Mouse (Mus musculus): ENCODE data around the gene Mars2. TPM values are rescaled to one million over a fixed set of nuclear protein-coding genes. Genes with fewer than 3 reads are reported as not detected.

The Mars2 gene
- total and polyA plus RNA-seq, 2 experiments = 0.75 to 1.0 TPM

GRCm38 (mm10) chr1:55207561-55207960, 29.4 kb upstream of the Mars2 start:
- Histone ChIP-seq H3K4me1 (ENCODE audit: control insufficient read depth, insufficient read depth, low read length) (no peaks in the 10 kb centered on the region), H3K36me3 (ENCODE audit: control insufficient read depth, insufficient read depth, low read length) (no peaks in the 10 kb centered on the region), H3K9ac (ENCODE audit: low read depth, low read length) (no peak overlapping the region), H3K27me3 (ENCODE audit: control insufficient read depth, insufficient read depth, low read length) (no peaks in the 10 kb centered on the region), H3K4me3 (ENCODE audit: insufficient read depth, low read depth, low read length) (no peak overlapping the region), H3K27ac (replicated peaks; ENCODE audit: insufficient read depth, low read depth, low read length) (no peak overlapping the region), H3K79me2 (ENCODE audit: control insufficient read depth, insufficient read depth, low read length) (no peaks in the 10 kb centered on the region)
- TF ChIP-seq POLR2A (IDR thresholded peaks at IDR 0.05; ENCODE audit: extremely low read depth, insufficient read depth, low read length) = no peak
- TF ChIP-seq CTCF (IDR thresholded peaks at IDR 0.05; ENCODE audit: low read depth, low read length) = no peak
- WGBS = 91% methylated on average over 6 of the region's 6 CpGs
- DNase-seq (ENCODE audit: extremely low read depth, low read depth, low spot score) = no peak

- Histone ChIP-seq H3K9ac (ENCODE audit: low read depth, low read length) (no peak overlapping the region), H3K36me3 (ENCODE audit: control insufficient read depth, insufficient read depth, low read length) (no peaks in the 10 kb centered on the region), H3K79me2 (ENCODE audit: control insufficient read depth, insufficient read depth, low read length) (no peaks in the 10 kb centered on the region), H3K27me3 (ENCODE audit: control insufficient read depth, insufficient read depth, low read length) (no peaks in the 10 kb centered on the region), H3K27ac (replicated peaks; ENCODE audit: insufficient read depth, low read depth, low read length) (no peak overlapping the region), H3K4me1 (ENCODE audit: control insufficient read depth, insufficient read depth, low read length) (no peaks in the 10 kb centered on the region), H3K4me3 (ENCODE audit: insufficient read depth, low read depth, low read length) (no peak overlapping the region)
- WGBS = 80% methylated on average over 5 of the region's 5 CpGs
- TF ChIP-seq POLR2A (IDR thresholded peaks at IDR 0.05; ENCODE audit: extremely low read depth, insufficient read depth, low read length) (no peak), CTCF (IDR thresholded peaks at IDR 0.05; ENCODE audit: low read depth, low read length) (no peak)
- DNase-seq (ENCODE audit: extremely low read depth, low read depth, low spot score) = no peak
These were observed 28.4 kb upstream of the Mars2 start for GRCm38 (mm10) chr1:55208500-55209140.

DNA sequence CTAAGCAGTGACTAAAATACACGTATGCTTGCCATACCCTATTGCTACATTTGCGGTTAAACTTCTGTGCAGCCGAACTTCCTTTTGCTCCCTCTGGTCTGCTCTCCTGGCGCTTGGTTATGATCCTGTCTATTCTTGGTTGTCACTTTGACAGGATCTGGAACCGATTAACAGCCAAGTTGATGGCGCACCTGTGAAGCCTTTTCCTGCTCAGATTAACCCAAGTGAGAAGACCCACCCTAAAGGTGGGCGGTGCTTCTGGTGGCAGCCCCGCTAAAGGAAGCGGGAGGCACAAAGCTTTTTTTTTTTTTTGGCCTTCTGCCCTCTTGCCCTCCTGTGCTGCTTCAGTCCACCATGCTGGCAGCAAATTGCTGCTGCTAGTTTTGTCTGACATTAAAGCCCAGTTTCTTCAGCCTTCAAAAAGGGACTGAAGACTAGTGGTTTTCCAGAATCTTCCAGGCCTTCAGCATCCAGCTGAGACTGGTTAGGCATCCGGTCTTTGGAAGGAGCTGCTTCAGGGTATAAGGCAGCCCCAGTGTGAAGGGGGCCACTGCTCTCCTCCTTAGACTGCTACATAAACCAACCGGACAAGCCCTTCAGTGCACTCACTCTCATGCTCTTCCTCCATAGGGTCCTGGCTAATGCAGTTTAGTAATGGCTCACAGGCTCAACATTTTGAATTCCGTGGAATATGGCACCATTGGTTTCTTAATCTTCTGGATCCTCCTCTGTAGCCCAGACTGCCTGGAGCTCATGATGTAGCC, 26.6 kb upstream of the Mars2 start:
- 66% methylated on average over 12 of the region's 12 CpGs for WGBS
- no peak overlapping the region for H3K27ac ChIP-seq (replicated peaks; ENCODE audit: insufficient read depth, low read depth, low read length)
- no peaks in the 10 kb centered on the region for H3K27me3 ChIP-seq (ENCODE audit: control insufficient read depth, insufficient read depth, low read length)
- no peak overlapping the region for H3K9ac ChIP-seq (ENCODE audit: low read depth, low read length)
- no peak overlapping the region for H3K4me3 ChIP-seq (ENCODE audit: insufficient read depth, low read depth, low read length)
- DNase-seq (ENCODE audit: extremely low read depth, low read depth, low spot score) = no peak
- no peaks in the 10 kb centered on the region for H3K4me1 ChIP-seq (ENCODE audit: control insufficient read depth, insufficient read depth, low read length)
- TF ChIP-seq CTCF (IDR thresholded peaks at IDR 0.05; ENCODE audit: low read depth, low read length) (no peak), POLR2A (IDR thresholded peaks at IDR 0.05; ENCODE audit: extremely low read depth, insufficient read depth, low read length) (no peak)
- H3K79me2 ChIP-seq (ENCODE audit: control insufficient read depth, insufficient read depth, low read length) = no peaks in the 10 kb centered on the region
- no peaks in the 10 kb centered on the region for H3K36me3 ChIP-seq (ENCODE audit: control insufficient read depth, insufficient read depth, low read length)

DNA sequence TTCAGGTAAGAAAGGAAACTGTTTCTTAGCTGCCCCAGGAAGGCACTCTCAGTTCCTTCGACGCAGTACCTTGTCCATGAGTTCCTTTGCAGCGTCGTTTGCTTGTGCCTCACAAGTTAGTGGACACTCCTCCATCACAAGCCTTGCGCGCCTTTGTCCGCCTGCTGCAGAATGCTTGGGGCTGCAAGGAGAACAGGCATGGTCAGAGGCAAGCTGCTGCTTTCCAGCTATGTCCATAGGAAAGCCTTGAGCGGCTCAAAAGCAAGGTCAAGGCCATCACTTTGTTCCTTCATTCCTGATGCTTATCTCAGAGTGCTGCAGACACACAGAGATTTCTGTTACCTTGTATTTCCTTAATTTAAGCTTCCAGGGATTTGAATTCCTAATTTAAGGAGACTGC, 25.9 kb upstream of the Mars2 start:
- no peak overlapping the region for H3K27ac ChIP-seq (replicated peaks; ENCODE audit: insufficient read depth, low read depth, low read length)
- 92% methylated on average over 8 of the region's 8 CpGs for WGBS
- H3K36me3 ChIP-seq (ENCODE audit: control insufficient read depth, insufficient read depth, low read length) = no peaks in the 10 kb centered on the region
- no peak overlapping the region for H3K9ac ChIP-seq (ENCODE audit: low read depth, low read length)
- no peaks in the 10 kb centered on the region for H3K79me2 ChIP-seq (ENCODE audit: control insufficient read depth, insufficient read depth, low read length)
- no peaks in the 10 kb centered on the region for H3K4me1 ChIP-seq (ENCODE audit: control insufficient read depth, insufficient read depth, low read length)
- H3K27me3 ChIP-seq (ENCODE audit: control insufficient read depth, insufficient read depth, low read length) = no peaks in the 10 kb centered on the region
- DNase-seq (ENCODE audit: extremely low read depth, low read depth, low spot score) = no peak
- TF ChIP-seq POLR2A (IDR thresholded peaks at IDR 0.05; ENCODE audit: extremely low read depth, insufficient read depth, low read length) (no peak), CTCF (IDR thresholded peaks at IDR 0.05; ENCODE audit: low read depth, low read length) (no peak)
- no peak overlapping the region for H3K4me3 ChIP-seq (ENCODE audit: insufficient read depth, low read depth, low read length)

GRCm38 (mm10) chr1:55212771-55213170, 24.2 kb upstream of the Mars2 start:
- no peaks in the 10 kb centered on the region for H3K79me2 ChIP-seq (ENCODE audit: control insufficient read depth, insufficient read depth, low read length)
- H3K4me3 ChIP-seq (ENCODE audit: insufficient read depth, low read depth, low read length) = no peak overlapping the region
- no peak for DNase-seq (ENCODE audit: extremely low read depth, low read depth, low spot score)
- TF ChIP-seq POLR2A (IDR thresholded peaks at IDR 0.05; ENCODE audit: extremely low read depth, insufficient read depth, low read length) (no peak), CTCF (IDR thresholded peaks at IDR 0.05; ENCODE audit: low read depth, low read length) (no peak)
- H3K27ac ChIP-seq (replicated peaks; ENCODE audit: insufficient read depth, low read depth, low read length) = no peak overlapping the region
- no peaks in the 10 kb centered on the region for H3K27me3 ChIP-seq (ENCODE audit: control insufficient read depth, insufficient read depth, low read length)
- no peaks in the 10 kb centered on the region for H3K4me1 ChIP-seq (ENCODE audit: control insufficient read depth, insufficient read depth, low read length)
- H3K9ac ChIP-seq (ENCODE audit: low read depth, low read length) = no peak overlapping the region
- no peaks in the 10 kb centered on the region for H3K36me3 ChIP-seq (ENCODE audit: control insufficient read depth, insufficient read depth, low read length)
- WGBS = 87% methylated on average over 4 of the region's 4 CpGs

DNA sequence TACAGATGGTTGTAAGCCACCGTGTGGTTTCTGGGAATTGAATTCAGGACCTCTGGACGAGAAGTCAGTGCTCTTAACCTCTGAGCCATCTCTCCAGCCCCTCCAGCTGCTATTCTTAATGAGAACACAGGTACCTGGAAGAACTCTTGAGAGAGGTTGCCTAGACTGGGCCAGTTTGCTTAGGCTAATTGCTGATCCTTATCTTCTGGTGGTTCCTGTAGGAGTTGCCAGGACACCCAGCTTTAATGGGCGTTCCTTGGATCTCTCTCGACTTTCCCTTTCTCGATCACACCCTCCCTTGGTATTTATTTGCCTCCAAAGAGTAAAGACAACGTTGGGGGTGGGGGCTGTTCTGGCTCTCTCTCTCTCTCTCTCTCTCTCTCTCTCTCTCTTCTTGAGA, 23.5 kb upstream of the Mars2 start:
- TF ChIP-seq CTCF (IDR thresholded peaks at IDR 0.05; ENCODE audit: low read depth, low read length) (no peak), POLR2A (IDR thresholded peaks at IDR 0.05; ENCODE audit: extremely low read depth, insufficient read depth, low read length) (no peak)

More for the DNA sequence above, 23.5 kb upstream of the Mars2 start:
- no peak overlapping the region for H3K4me3 ChIP-seq (ENCODE audit: insufficient read depth, low read depth, low read length)
- no peak overlapping the region for H3K27ac ChIP-seq (replicated peaks; ENCODE audit: insufficient read depth, low read depth, low read length)
- H3K27me3 ChIP-seq (ENCODE audit: control insufficient read depth, insufficient read depth, low read length) = no peaks in the 10 kb centered on the region
- H3K36me3 ChIP-seq (ENCODE audit: control insufficient read depth, insufficient read depth, low read length) = no peaks in the 10 kb centered on the region
- WGBS = 29% methylated on average over 6 of the region's 6 CpGs
- no peak for DNase-seq (ENCODE audit: extremely low read depth, low read depth, low spot score)
- H3K9ac ChIP-seq (ENCODE audit: low read depth, low read length) = no peak overlapping the region
- H3K4me1 ChIP-seq (ENCODE audit: control insufficient read depth, insufficient read depth, low read length) = no peaks in the 10 kb centered on the region
- no peaks in the 10 kb centered on the region for H3K79me2 ChIP-seq (ENCODE audit: control insufficient read depth, insufficient read depth, low read length)
